Mouse (Mus musculus) adrenal gland, postnatal 10 days (tissue): ENCODE data around the gene Dido1. TPM values are rescaled to one million over a fixed set of nuclear protein-coding genes. Genes with fewer than 3 reads are reported as not detected.

Experiments
- total RNA-seq, 2 experiments: library from RNA; stranded (reverse); gene quantifications; 2 replicates each; pipeline ENCODE4 v1.2.3; 2021

Gene Dido1
- total RNA-seq, 2 experiments from 2014 or later = 41.1 to 55.9 TPM

Other genes with a start within 250 kb of the Dido1 start
- gene Ntsr1, start 210.0 kb downstream of the Dido1 start, total RNA-seq = under 1 TPM in 1 of 2 experiments, not detected in 1; 0.06 TPM
- 10 to 100 TPM; 21.0 to 26.8 TPM for gene Mrgbp, start 128.7 kb downstream of the Dido1 start, total RNA-seq
- gene Ogfr, start 120.8 kb downstream of the Dido1 start, total RNA-seq = 10 to 100 TPM; 44.4 to 49.2 TPM
- 1 to 10 TPM in 1 of 2 experiments, under 1 TPM in 1; 0.55 to 1.8 TPM for gene Col9a3, start 112.2 kb downstream of the Dido1 start, total RNA-seq
- gene Tcfl5, start 67.3 kb downstream of the Dido1 start, total RNA-seq = under 1 TPM; 0.33 to 0.39 TPM
- gene Gid8, start 118 bp upstream of the Dido1 start, total RNA-seq = 10 to 100 TPM; 61.8 to 71.6 TPM
- 1 to 10 TPM; 1.6 to 2.2 TPM for gene Slc17a9, start 15.3 kb upstream of the Dido1 start, total RNA-seq
- gene Bhlhe23, start 66.9 kb upstream of the Dido1 start, total RNA-seq = not detected
- 10 to 100 TPM; 44.8 to 55.9 TPM for gene Ythdf1, start 210.9 kb upstream of the Dido1 start, total RNA-seq
- not detected for gene Birc7, start 219.0 kb upstream of the Dido1 start, total RNA-seq
- gene Nkain4, start 244.7 kb upstream of the Dido1 start, total RNA-seq = 10 to 100 TPM in 1 of 2 experiments, 1 to 10 TPM in 1; 7.6 to 10.4 TPM